Mouse (Mus musculus): ENCODE measurements around the gene Tbce.

DNA sequence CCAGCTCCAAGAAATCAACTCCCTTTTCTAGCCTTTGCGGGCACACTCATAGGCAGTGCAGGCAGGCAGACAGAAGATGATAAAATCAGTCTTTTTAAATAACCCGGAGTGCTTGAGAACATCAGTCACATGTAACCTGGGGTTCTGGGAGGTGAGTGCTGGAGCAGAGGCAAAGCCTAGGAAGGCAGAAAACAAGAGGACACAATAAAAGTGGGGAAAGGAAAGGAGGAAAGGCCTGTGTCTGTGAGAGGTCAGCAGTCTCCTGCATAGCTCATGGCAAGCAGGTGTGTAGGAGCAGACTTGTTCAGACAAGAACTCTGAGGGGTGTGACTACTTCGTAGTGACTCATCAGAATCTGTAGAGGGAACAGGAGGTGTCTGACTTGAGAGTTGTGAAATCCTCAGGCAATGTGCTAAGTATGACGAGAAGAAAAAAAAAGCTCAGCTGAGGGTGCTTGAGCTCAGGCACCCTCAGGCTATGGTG is 70.8 kb downstream of the Tbce start:
- TF ChIP-seq CTCF (IDR thresholded peaks at IDR 0.05; ENCODE audit: low read depth, low read length): no peak
- no peak for TF ChIP-seq POLR2AphosphoS5 (IDR thresholded peaks at IDR 0.05; ENCODE audit: insufficient replicate concordance, low read depth, low read length)
- TF ChIP-seq GATA1 (IDR thresholded peaks at IDR 0.05; ENCODE audit: borderline replicate concordance, low read length): no peak
- TF ChIP-seq GATA2 (IDR thresholded peaks at IDR 0.05; ENCODE audit: borderline replicate concordance, low read depth, low read length): no peak
- no peak for TF ChIP-seq TAL1 (conservative IDR thresholded peaks at IDR 0.05; ENCODE audit: low read depth, low read length)

Measured in G1E (cell line).